10 mouse cellular contexts compared by ENCODE assay signal in the genomic region with DNA sequence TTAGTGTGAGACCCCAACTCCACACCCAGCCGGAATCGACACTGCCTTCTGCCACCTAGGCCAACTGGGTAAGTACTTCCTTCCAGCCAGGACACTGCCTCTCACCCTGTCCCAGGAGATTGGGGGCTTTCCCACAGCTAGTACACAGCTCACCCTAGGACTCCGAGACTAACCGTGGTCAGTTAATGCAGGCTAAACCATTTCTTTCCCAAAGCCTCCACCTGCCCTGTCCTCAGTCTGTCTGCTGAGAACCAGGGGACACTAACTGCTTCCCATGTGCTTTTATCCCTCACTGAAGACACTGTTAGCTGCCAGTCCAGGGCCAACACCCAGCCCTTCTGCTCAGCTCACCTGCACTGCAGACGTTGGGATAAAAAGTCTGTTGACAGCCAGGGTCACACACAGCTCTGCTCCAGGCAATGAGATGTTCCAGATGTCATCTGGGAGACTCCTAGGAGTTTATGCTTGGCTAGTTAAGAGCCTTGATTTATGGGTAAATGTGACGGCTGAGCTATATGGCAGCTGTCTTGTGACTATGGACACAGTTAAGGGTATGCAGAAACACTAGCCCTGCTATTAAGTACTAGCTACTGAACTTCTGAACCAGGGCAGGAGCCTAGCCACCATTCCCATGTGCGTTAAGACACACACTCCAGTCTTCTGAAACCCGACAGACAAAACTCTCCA. TPM values are rescaled to one million over a fixed set of nuclear protein-coding genes. Genes with fewer than 3 reads are reported as not detected.
A peak's percentile ranks its signal among the peaks of the same experiment; 100 is the strongest.
DNase-seq lines count a peak whose midpoint lies in the region; ATAC-seq and TF ChIP-seq lines count a peak whose summit lies in the region.
"Had no signal": no experiment of that assay in that cellular context is flagged by ENCODE, and none has a peak within 500 bp of the region (broad histone marks: within the 10 kb centered on the region; RNA-seq: fewer than 3 reads in every experiment).

No protein-coding gene starts in this region.

- H3K4me3 ChIP-seq in hindbrain, embryonic 13.5 days: no peak overlapping the region
- no peak overlapping the region for H3K4me3 ChIP-seq in hindbrain, embryonic 12.5 days
- no peak overlapping the region for H3K4me3 ChIP-seq in stomach, embryonic 15.5 days (replicated peaks)
- no peak overlapping the region for H3K4me3 ChIP-seq in stomach, postnatal 0 days (ENCODE audit: low read depth, low read length)
- H3K4me3 ChIP-seq in limb, embryonic 12.5 days (replicated peaks): no peak overlapping the region
- no peak overlapping the region for H3K4me3 ChIP-seq in stomach, embryonic 16.5 days (replicated peaks; ENCODE audit: low read length)

- no peak for ATAC-seq in hindbrain, embryonic 13.5 days (ENCODE audit: low FRiP score)
- ATAC-seq in hindbrain, embryonic 12.5 days (ENCODE audit: low FRiP score): no peak
- ATAC-seq in stomach, embryonic 15.5 days (ENCODE audit: insufficient read depth, low FRiP score, low read depth): no peak
- ATAC-seq in stomach, postnatal 0 days (ENCODE audit: low FRiP score, low TSS enrichment): no peak
- ATAC-seq in limb, embryonic 12.5 days (ENCODE audit: insufficient number of reproducible peaks, insufficient read depth, low FRiP score, low TSS enrichment, low read depth): no peak
- ATAC-seq in stomach, embryonic 16.5 days (ENCODE audit: insufficient read depth, low FRiP score): no peak

- no peak for TF ChIP-seq CTCF in stomach, postnatal 0 days (IDR thresholded peaks at IDR 0.05; ENCODE audit: low read depth)

- peaks cover 76% of the 10 kb centered on the region for H3K4me1 ChIP-seq in hindbrain, embryonic 13.5 days (replicated peaks)
- H3K4me1 ChIP-seq in hindbrain, embryonic 12.5 days: peaks cover 69% of the 10 kb centered on the region
- H3K4me1 ChIP-seq in stomach, embryonic 15.5 days: peaks cover 35% of the 10 kb centered on the region
- H3K4me1 ChIP-seq in stomach, postnatal 0 days (replicated peaks; ENCODE audit: control insufficient read depth, insufficient read depth): peaks cover 10% of the 10 kb centered on the region
- peaks cover 73% of the 10 kb centered on the region for H3K4me1 ChIP-seq in limb, embryonic 12.5 days (replicated peaks)
- peaks cover 27% of the 10 kb centered on the region for H3K4me1 ChIP-seq in stomach, embryonic 16.5 days (ENCODE audit: control insufficient read depth, insufficient read depth, low read length)

- WGBS in hindbrain, embryonic 13.5 days: 72% methylated on average over 8 of the region's 8 CpGs
- 76% methylated on average over 8 of the region's 8 CpGs for WGBS in hindbrain, embryonic 12.5 days
- WGBS in stomach, embryonic 15.5 days: 52% methylated on average over 8 of the region's 8 CpGs
- 48% methylated on average over 8 of the region's 8 CpGs for WGBS in stomach, postnatal 0 days
- WGBS in limb, embryonic 12.5 days: 42% methylated on average over 8 of the region's 8 CpGs
- 52% methylated on average over 8 of the region's 8 CpGs for WGBS in stomach, embryonic 16.5 days

- TF ChIP-seq EP300 in stomach, postnatal 0 days (optimal IDR thresholded peaks at IDR 0.05): no peak

- H3K27me3 ChIP-seq in hindbrain, embryonic 13.5 days: no peaks in the 10 kb centered on the region
- no peaks in the 10 kb centered on the region for H3K27me3 ChIP-seq in hindbrain, embryonic 12.5 days
- H3K27me3 ChIP-seq in stomach, embryonic 15.5 days (replicated peaks): no peaks in the 10 kb centered on the region
- H3K27me3 ChIP-seq in stomach, postnatal 0 days (ENCODE audit: control insufficient read depth, insufficient read depth, low read length): no peaks in the 10 kb centered on the region
- H3K27me3 ChIP-seq in limb, embryonic 12.5 days: no peaks in the 10 kb centered on the region
- no peaks in the 10 kb centered on the region for H3K27me3 ChIP-seq in stomach, embryonic 16.5 days (ENCODE audit: control insufficient read depth, insufficient read depth, low read length)

- H3K9me3 ChIP-seq in hindbrain, embryonic 13.5 days: no peaks in the 10 kb centered on the region
- H3K9me3 ChIP-seq in hindbrain, embryonic 12.5 days (replicated peaks): no peaks in the 10 kb centered on the region
- no peaks in the 10 kb centered on the region for H3K9me3 ChIP-seq in stomach, embryonic 15.5 days
- H3K9me3 ChIP-seq in stomach, postnatal 0 days (ENCODE audit: control insufficient read depth, low read length): no peaks in the 10 kb centered on the region
- no peaks in the 10 kb centered on the region for H3K9me3 ChIP-seq in limb, embryonic 12.5 days
- no peaks in the 10 kb centered on the region for H3K9me3 ChIP-seq in stomach, embryonic 16.5 days (replicated peaks; ENCODE audit: control insufficient read depth, low read length)

- H3K27ac ChIP-seq in hindbrain, embryonic 13.5 days: peak overlapping the region; percentile 81
- H3K27ac ChIP-seq in hindbrain, embryonic 12.5 days: no peak overlapping the region
- H3K27ac ChIP-seq in stomach, embryonic 15.5 days: peak overlapping the region; percentile 12; the same call in 1 of the 2 replicates
- H3K27ac ChIP-seq in stomach, postnatal 0 days (replicated peaks): no peak overlapping the region
- H3K27ac ChIP-seq in limb, embryonic 12.5 days: peak overlapping the region; percentile 31; the same call in 1 of the 2 replicates
- no peak overlapping the region for H3K27ac ChIP-seq in stomach, embryonic 16.5 days (ENCODE audit: low read length)

- DNase-seq in stomach, postnatal 0 days (ENCODE audit: low spot score): no peak
- no peak for DNase-seq in left cerebral cortex, adult 9 months (ENCODE audit: low spot score in 2 of 2)
- DNase-seq in ovary, adult 18-20 months (ENCODE audit: low spot score): no peak
- DNase-seq: adrenal gland, postnatal 25 days had no signal

- H3K4me2 ChIP-seq in hindbrain, embryonic 13.5 days: no peak overlapping the region
- no peak overlapping the region for H3K4me2 ChIP-seq in hindbrain, embryonic 12.5 days (replicated peaks)
- no peak overlapping the region for H3K4me2 ChIP-seq in stomach, embryonic 15.5 days
- H3K4me2 ChIP-seq in stomach, postnatal 0 days (replicated peaks; ENCODE audit: low read depth): no peak overlapping the region
- H3K4me2 ChIP-seq in limb, embryonic 12.5 days: peak overlapping the region; percentile 5; the same call in 1 of the 2 replicates
- H3K4me2 ChIP-seq in stomach, embryonic 16.5 days (ENCODE audit: low read depth, low read length): no peak overlapping the region

- H3K9ac ChIP-seq in hindbrain, embryonic 13.5 days: peak overlapping the region; percentile 13; the same call in 1 of the 2 replicates
- no peak overlapping the region for H3K9ac ChIP-seq in hindbrain, embryonic 12.5 days
- no peak overlapping the region for H3K9ac ChIP-seq in stomach, embryonic 15.5 days
- no peak overlapping the region for H3K9ac ChIP-seq in stomach, postnatal 0 days (ENCODE audit: low read length)
- H3K9ac ChIP-seq in limb, embryonic 12.5 days (replicated peaks): no peak overlapping the region
- 0 out of 2 replicates have a peak overlapping the region, but pooled peaks have one; percentile 28 for H3K9ac ChIP-seq in stomach, embryonic 16.5 days (ENCODE audit: low read length)
- H3K9ac ChIP-seq: liver, postnatal 0 days had no signal

- no peaks in the 10 kb centered on the region for H3K36me3 ChIP-seq in hindbrain, embryonic 13.5 days
- H3K36me3 ChIP-seq in hindbrain, embryonic 12.5 days: no peaks in the 10 kb centered on the region
- H3K36me3 ChIP-seq in stomach, embryonic 15.5 days: no peaks in the 10 kb centered on the region
- H3K36me3 ChIP-seq in stomach, postnatal 0 days (ENCODE audit: control insufficient read depth, insufficient read depth, low read length): no peaks in the 10 kb centered on the region
- peaks cover 6% of the 10 kb centered on the region for H3K36me3 ChIP-seq in limb, embryonic 12.5 days
- H3K36me3 ChIP-seq in stomach, embryonic 16.5 days (ENCODE audit: control insufficient read depth, insufficient read depth, low read length): no peaks in the 10 kb centered on the region

RNA-seq across cellular contexts. Expression of a gene that starts 5.0 kb away (rescaled TPM):
- 10.7 and 13.4 TPM in 2 replicates for polyA plus RNA-seq in hindbrain, embryonic 13.5 days (2015; fragmentation: Nextera tagmentation; extraction: Ambion mirVana)
- 14.0 and 15.3 TPM in 2 replicates for polyA plus RNA-seq in hindbrain, embryonic 12.5 days (2016; fragmentation: Nextera tagmentation; extraction: Ambion mirVana)
- 13.0 and 14.1 TPM in 2 replicates for polyA plus RNA-seq in stomach, embryonic 15.5 days (2015; fragmentation: Nextera tagmentation; extraction: Ambion mirVana)
- 7.6 and 8.6 TPM in 2 replicates for polyA plus RNA-seq in stomach, postnatal 0 days (2015; fragmentation: Nextera tagmentation; extraction: Ambion mirVana)
- 16.8 and 17.5 TPM in 2 replicates for polyA plus RNA-seq in limb, embryonic 12.5 days (2016; fragmentation: Nextera tagmentation; extraction: Ambion mirVana)
- polyA plus RNA-seq in stomach, embryonic 16.5 days (2015; fragmentation: Nextera tagmentation; extraction: Ambion mirVana): 11.0 and 14.5 TPM in 2 replicates

RNA-seq across cellular contexts. Expression of a gene that starts 51.5 kb away (rescaled TPM):
- 132 and 139 TPM in 2 replicates for polyA plus RNA-seq in hindbrain, embryonic 13.5 days (2015; fragmentation: Nextera tagmentation; extraction: Ambion mirVana)
- polyA plus RNA-seq in hindbrain, embryonic 12.5 days (2016; fragmentation: Nextera tagmentation; extraction: Ambion mirVana): 141 and 170 TPM in 2 replicates
- polyA plus RNA-seq in stomach, embryonic 15.5 days (2015; fragmentation: Nextera tagmentation; extraction: Ambion mirVana): 95.8 and 97.9 TPM in 2 replicates
- 48.7 and 56.4 TPM in 2 replicates for polyA plus RNA-seq in stomach, postnatal 0 days (2015; fragmentation: Nextera tagmentation; extraction: Ambion mirVana)
- 138 and 147 TPM in 2 replicates for polyA plus RNA-seq in limb, embryonic 12.5 days (2016; fragmentation: Nextera tagmentation; extraction: Ambion mirVana)
- 102 and 110 TPM in 2 replicates for polyA plus RNA-seq in stomach, embryonic 16.5 days (2015; fragmentation: Nextera tagmentation; extraction: Ambion mirVana)

Comparison
In these comparisons a context has a peak if more than half of its experiments do, and no peak if none do; other contexts are left out.
1. H3K27ac ChIP-seq: peak in hindbrain, embryonic 13.5 days (single experiment), stomach, embryonic 15.5 days (single experiment) and limb, embryonic 12.5 days (single experiment); none in hindbrain, embryonic 12.5 days (single experiment), stomach, postnatal 0 days (single experiment) and stomach, embryonic 16.5 days (single experiment).
2. H3K9ac ChIP-seq: peak in hindbrain, embryonic 13.5 days (single experiment) and stomach, embryonic 16.5 days (single experiment); none in hindbrain, embryonic 12.5 days (single experiment), stomach, embryonic 15.5 days (single experiment), stomach, postnatal 0 days (single experiment) and limb, embryonic 12.5 days (single experiment).